Mouse (Mus musculus) stomach, embryonic 16.5 days (tissue): ENCODE data around the gene Lars2. TPM values are rescaled to one million over a fixed set of nuclear protein-coding genes. Genes with fewer than 3 reads are reported as not detected.

Source experiments
- ATAC-seq: fragments of 200-750 bp; cut with Nextera tagmentation; 2 replicates; pipeline ENCODE4 v1.8.0; 2017; ENCODE audit warnings: moderate number of reproducible peaks, moderate TSS enrichment; ENCODE audit not compliant: insufficient read depth, low FRiP score
- H3K27ac ChIP-seq: fragments of 300-500 bp; sonication (generic); 2 replicates; pipeline ENCODE4 v1.5.1; 2014; ENCODE audit warnings: low read length
- H3K27me3 ChIP-seq: fragments of 300-500 bp; sonication (generic); 2 replicates; pipeline ENCODE4 v1.6.1; 2014; ENCODE audit warnings: low read length, control low read depth, mixed read lengths; ENCODE audit not compliant: control insufficient read depth, insufficient read depth
- H3K36me3 ChIP-seq: fragments of 300-500 bp; sonication (generic); 2 replicates; pipeline ENCODE4 v1.6.1; 2014; ENCODE audit warnings: low read length; ENCODE audit not compliant: control insufficient read depth, insufficient read depth
- H3K4me1 ChIP-seq: fragments of 300-500 bp; sonication (generic); 2 replicates; pipeline ENCODE4 v1.6.1; 2014; ENCODE audit warnings: low read length, control low read depth, mixed read lengths; ENCODE audit not compliant: control insufficient read depth, insufficient read depth
- H3K4me2 ChIP-seq: fragments of 300-500 bp; sonication (generic); 2 replicates; pipeline ENCODE4 v1.6.1; 2014; ENCODE audit warnings: low read depth, low read length, mixed read lengths
- H3K4me3 ChIP-seq: fragments of 300-500 bp; sonication (generic); replicated peaks from 2 replicates; pipeline ENCODE4 v1.5.1; 2014; ENCODE audit warnings: mild to moderate bottlenecking, low read length
- H3K9ac ChIP-seq: fragments of 300-500 bp; sonication (generic); 2 replicates; pipeline ENCODE4 v1.6.1; 2014; ENCODE audit warnings: low read length
- H3K9me3 ChIP-seq: fragments of 300-500 bp; sonication (generic); replicated peaks from 2 replicates; pipeline ENCODE4 v1.6.1; 2016; ENCODE audit warnings: low read length, control low read depth; ENCODE audit not compliant: control insufficient read depth
- WGBS: fragments of 180-500 bp; shearing (Covaris S2); extraction: QIAGEN DNeasy Blood & Tissue Kit; methylation state at CpG from one replicate; pipeline ENCODE4 v1.1.7; 2014; 5-methylcytosine and 5-hydroxymethylcytosine counted together
- polyA plus RNA-seq: library from polyadenylated mRNA; unstranded; fragments of >200 nt; fragmentation: Nextera tagmentation; extraction: Ambion mirVana; gene quantifications from 2 replicates; pipeline ENCODE4 v1.2.1, GENCODE M21; 2015

Gene Lars2
- polyA plus RNA-seq, 1 experiment from 2014 or later, result 882 TPM

DNA sequence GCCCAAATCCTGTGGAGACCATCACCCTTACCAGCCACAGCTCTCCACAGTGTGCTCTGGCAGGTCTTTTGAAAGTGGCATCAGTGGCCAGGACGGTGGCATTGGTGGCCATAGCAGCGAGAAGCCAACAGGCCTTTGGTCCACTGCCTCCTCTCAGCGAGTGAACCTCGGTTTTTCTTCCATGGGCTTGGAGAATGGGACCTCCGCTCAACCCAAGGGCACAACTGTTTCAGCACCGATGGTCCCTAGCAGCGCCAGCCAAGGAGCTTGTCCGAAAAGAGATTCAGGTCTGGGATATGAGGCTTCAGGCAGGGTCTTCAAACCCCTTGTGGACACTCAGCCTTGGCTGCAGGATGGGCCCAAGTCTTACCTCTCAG lies 113.1 kb downstream of the Lars2 start:
- H3K4me1 ChIP-seq, result peaks cover 43% of the 10 kb centered on the region
- no peaks in the 10 kb centered on the region for H3K9me3 ChIP-seq
- H3K27ac ChIP-seq, result no peak overlapping the region
- no peaks in the 10 kb centered on the region for H3K36me3 ChIP-seq
- WGBS, result 82% methylated on average over 8 of the region's 8 CpGs
- ATAC-seq, result no peak
- peak overlapping the region; percentile 87 for H3K9ac ChIP-seq
- peak overlapping the region; percentile 92 for H3K4me2 ChIP-seq
- no peaks in the 10 kb centered on the region for H3K27me3 ChIP-seq
- peak overlapping the region; percentile 80 for H3K4me3 ChIP-seq

GRCm38 (mm10) chr9:123480253-123480921 lies 113.7 kb downstream of the Lars2 start:
- Histone ChIP-seq H3K36me3 (no peaks in the 10 kb centered on the region), H3K4me1 (peaks cover 43% of the 10 kb centered on the region), H3K27ac (no peak overlapping the region), H3K4me3 (peak overlapping the region; percentile 80), H3K9me3 (no peaks in the 10 kb centered on the region), H3K27me3 (no peaks in the 10 kb centered on the region), H3K9ac (peak overlapping the region; percentile 87), H3K4me2 (peak overlapping the region; percentile 92)
- WGBS, result 54% methylated on average over 18 of the region's 18 CpGs
- ATAC-seq, result no peak

DNA sequence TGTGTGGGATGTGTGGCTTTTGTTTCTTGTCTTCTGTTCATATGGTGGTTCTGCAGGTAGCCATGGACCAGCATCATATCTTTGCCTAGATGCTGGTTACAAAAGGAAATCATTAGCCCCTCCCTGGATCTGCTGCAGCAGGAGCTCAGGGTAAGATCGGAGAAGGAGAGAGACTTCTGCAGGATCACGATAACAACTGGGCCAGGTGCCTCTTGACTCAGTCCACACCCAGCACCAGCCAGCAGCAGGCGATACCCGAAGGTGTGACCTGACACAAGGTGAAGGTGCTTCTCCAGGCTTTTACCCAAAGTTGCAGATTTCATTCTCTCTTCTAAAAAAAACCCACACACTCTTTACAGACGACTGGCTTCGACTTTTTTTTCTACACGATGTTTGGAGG lies 114.4 kb downstream of the Lars2 start:
- Histone ChIP-seq H3K27ac (no peak overlapping the region), H3K36me3 (no peaks in the 10 kb centered on the region), H3K4me3 (peak overlapping the region; percentile 80), H3K4me1 (peaks cover 43% of the 10 kb centered on the region), H3K27me3 (no peaks in the 10 kb centered on the region), H3K9ac (peak overlapping the region; percentile 87; the same call in 1 of the 2 replicates), H3K9me3 (no peaks in the 10 kb centered on the region), H3K4me2 (peak overlapping the region; percentile 92)
- 29% methylated on average over 7 of the region's 7 CpGs for WGBS
- no peak for ATAC-seq

DNA sequence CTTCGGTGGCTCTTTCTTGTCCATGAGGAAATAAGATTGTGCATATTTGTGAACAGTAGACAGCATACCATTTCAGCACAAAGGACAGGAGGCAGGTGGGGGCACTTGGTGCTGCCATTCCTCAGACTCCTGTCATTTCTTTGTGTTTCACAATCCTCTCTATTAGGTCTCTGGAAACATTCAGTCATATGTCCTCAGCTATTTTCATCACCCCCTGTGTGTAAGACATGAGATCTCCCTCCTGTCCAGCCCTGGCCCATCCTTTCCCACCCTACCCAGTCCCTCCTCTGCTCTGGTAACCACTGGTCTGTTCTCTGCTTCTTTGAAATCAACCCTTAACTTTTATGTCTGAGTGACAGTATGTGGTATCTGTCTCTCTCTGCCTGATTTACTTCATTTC lies 116.9 kb downstream of the Lars2 start:
- no peak overlapping the region for H3K9ac ChIP-seq
- H3K9me3 ChIP-seq, result no peaks in the 10 kb centered on the region
- WGBS, result 80% methylated on average over 1 of the region's 1 CpGs
- H3K27ac ChIP-seq, result no peak overlapping the region
- ATAC-seq, result no peak
- no peaks in the 10 kb centered on the region for H3K27me3 ChIP-seq
- no peaks in the 10 kb centered on the region for H3K36me3 ChIP-seq
- no peak overlapping the region for H3K4me3 ChIP-seq
- H3K4me1 ChIP-seq, result peaks cover 53% of the 10 kb centered on the region
- no peak overlapping the region for H3K4me2 ChIP-seq

DNA sequence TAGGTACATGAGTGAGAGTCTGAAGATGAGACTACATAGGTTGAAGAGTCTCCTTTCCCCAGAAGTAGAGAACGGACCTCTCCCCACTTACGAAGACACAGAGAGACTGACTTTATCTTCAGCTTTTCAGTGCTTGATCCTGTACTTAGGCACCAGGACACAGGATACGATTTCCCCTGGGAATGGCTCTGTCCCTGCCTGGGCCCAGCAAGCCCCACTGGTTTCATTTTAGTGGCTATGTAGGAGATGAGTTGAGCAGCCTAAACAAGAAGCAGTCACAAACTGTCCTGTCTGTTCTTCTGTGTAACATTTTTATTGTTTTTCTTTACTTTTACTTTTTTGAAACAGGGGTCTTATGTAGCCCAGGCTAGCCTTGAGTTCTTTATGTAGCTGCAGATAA lies 118.1 kb downstream of the Lars2 start:
- H3K27ac ChIP-seq, result no peak overlapping the region
- H3K9ac ChIP-seq, result no peak overlapping the region
- H3K27me3 ChIP-seq, result no peaks in the 10 kb centered on the region
- no peak overlapping the region for H3K4me3 ChIP-seq
- WGBS, result 90% methylated on average over 3 of the region's 3 CpGs
- H3K9me3 ChIP-seq, result no peaks in the 10 kb centered on the region
- H3K4me1 ChIP-seq, result peaks cover 60% of the 10 kb centered on the region
- ATAC-seq, result no peak
- H3K36me3 ChIP-seq, result no peaks in the 10 kb centered on the region
- no peak overlapping the region for H3K4me2 ChIP-seq

DNA sequence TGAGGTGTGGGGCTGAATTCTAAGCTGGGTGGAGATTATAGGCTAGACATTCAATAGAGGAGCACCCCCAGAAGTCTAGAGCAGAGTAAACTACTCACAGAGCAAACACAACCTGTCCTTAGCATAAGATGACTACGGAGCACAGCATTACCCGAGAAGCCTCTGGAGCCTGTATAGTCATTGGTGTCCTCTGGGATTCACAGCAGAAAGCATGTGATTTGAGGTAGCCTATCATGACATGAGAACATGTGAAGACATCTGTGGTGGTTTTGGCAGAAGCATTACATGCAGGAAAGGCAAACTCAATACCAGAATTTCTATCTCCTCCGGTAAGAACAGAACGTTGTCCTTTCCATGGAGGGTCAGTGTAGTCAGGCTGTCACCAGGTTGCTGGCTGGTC lies 118.8 kb downstream of the Lars2 start:
- peaks cover 60% of the 10 kb centered on the region for H3K4me1 ChIP-seq
- no peak overlapping the region for H3K4me2 ChIP-seq
- no peaks in the 10 kb centered on the region for H3K9me3 ChIP-seq
- 85% methylated on average over 4 of the region's 4 CpGs for WGBS
- no peaks in the 10 kb centered on the region for H3K27me3 ChIP-seq
- no peak overlapping the region for H3K9ac ChIP-seq
- H3K27ac ChIP-seq, result no peak overlapping the region
- H3K4me3 ChIP-seq, result no peak overlapping the region
- H3K36me3 ChIP-seq, result no peaks in the 10 kb centered on the region
- no peak for ATAC-seq

DNA sequence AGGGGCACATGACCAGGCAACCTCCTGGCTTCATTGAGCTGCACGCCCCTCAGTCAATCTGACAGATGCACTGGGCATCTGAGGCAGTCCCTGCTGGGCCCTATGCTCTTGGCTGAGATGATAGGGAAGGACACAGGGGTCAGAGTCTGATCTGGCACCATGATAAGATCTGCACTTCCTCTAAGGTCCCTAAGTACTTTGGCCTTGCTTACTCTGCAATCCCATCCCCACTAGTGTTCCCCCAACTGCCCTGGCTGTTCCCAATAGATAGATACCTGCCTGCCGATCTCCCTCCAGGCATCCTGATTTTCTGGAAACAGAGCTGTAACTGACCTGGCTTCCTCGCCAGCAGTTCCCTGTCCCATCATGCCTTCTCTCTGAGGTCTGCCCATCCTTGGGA lies 119.9 kb downstream of the Lars2 start:
- H3K4me1 ChIP-seq, result peaks cover 59% of the 10 kb centered on the region
- no peaks in the 10 kb centered on the region for H3K9me3 ChIP-seq
- no peak for ATAC-seq
- 58% methylated on average over 3 of the region's 3 CpGs for whole genome bisulfite sequencing
- no peaks in the 10 kb centered on the region for H3K27me3 ChIP-seq
- no peak overlapping the region for H3K9ac ChIP-seq
- H3K4me2 ChIP-seq, result no peak overlapping the region
- no peaks in the 10 kb centered on the region for H3K36me3 ChIP-seq
- H3K4me3 ChIP-seq, result no peak overlapping the region
- H3K27ac ChIP-seq, result no peak overlapping the region

- Histone ChIP-seq H3K27me3 (no peaks in the 10 kb centered on the region), H3K9ac (no peak overlapping the region), H3K4me1 (peaks cover 57% of the 10 kb centered on the region), H3K4me3 (no peak overlapping the region), H3K9me3 (no peaks in the 10 kb centered on the region), H3K27ac (peak overlapping the region; percentile 26; the same call in 1 of the 2 replicates), H3K36me3 (no peaks in the 10 kb centered on the region), H3K4me2 (no peak overlapping the region)
- 67% methylated on average over 2 of the region's 2 CpGs for WGBS
- ATAC-seq, result no peak
These were observed 122.3 kb downstream of the Lars2 start for GRCm38 (mm10) chr9:123489073-123489472.

GRCm38 (mm10) chr9:123489727-123490343 lies 123.1 kb downstream of the Lars2 start:
- no peak for ATAC-seq
- H3K4me1 ChIP-seq, result peaks cover 57% of the 10 kb centered on the region
- no peak overlapping the region for H3K4me3 ChIP-seq
- no peaks in the 10 kb centered on the region for H3K9me3 ChIP-seq
- no peaks in the 10 kb centered on the region for H3K36me3 ChIP-seq
- H3K9ac ChIP-seq, result 0 out of 2 replicates have a peak overlapping the region, but pooled peaks have one; percentile 11
- no peaks in the 10 kb centered on the region for H3K27me3 ChIP-seq
- no peak overlapping the region for H3K4me2 ChIP-seq
- 50% methylated on average over 9 of the region's 9 CpGs for WGBS
- H3K27ac ChIP-seq, result peak overlapping the region; percentile 42
